Mouse (Mus musculus): ENCODE results near the gene Cachd1. TPM values are rescaled to one million over a fixed set of nuclear protein-coding genes. Genes with fewer than 3 reads are reported as not detected.

Cachd1 gene
- total RNA-seq, 4 experiments from 2014 or later, result 2.6 to 3.6 (median 2.9) TPM

- no peak for DNase-seq (ENCODE audit: low spot score)
Measured at GRCm38 (mm10) chr4:100790176-100790575, 13.7 kb downstream of the Cachd1 start.

DNA sequence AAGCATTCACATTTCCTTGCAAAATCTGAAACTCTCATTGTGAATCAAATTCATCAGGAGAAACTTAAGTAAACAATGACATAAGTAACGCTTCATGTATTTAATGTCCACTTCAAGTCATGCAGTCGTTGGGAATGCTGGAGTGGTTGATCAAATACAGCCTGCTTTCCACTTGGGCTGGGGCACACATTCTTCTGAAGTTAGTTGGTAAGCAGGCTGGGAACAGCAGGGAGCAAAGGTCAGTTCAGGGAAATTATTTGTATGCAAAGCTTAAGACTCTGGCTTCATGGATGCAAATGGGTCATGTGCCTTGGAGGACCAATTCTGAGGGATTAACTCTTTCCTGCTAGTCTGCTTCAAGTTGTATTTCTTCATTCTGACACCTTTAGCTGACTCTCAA is 16.7 kb downstream of the Cachd1 start:
- DNase-seq (ENCODE audit: low spot score), result no peak

- no peak for DNase-seq (ENCODE audit: low spot score)
Measured at GRCm38 (mm10) chr4:100795523-100795922, 19.0 kb downstream of the Cachd1 start.

DNA sequence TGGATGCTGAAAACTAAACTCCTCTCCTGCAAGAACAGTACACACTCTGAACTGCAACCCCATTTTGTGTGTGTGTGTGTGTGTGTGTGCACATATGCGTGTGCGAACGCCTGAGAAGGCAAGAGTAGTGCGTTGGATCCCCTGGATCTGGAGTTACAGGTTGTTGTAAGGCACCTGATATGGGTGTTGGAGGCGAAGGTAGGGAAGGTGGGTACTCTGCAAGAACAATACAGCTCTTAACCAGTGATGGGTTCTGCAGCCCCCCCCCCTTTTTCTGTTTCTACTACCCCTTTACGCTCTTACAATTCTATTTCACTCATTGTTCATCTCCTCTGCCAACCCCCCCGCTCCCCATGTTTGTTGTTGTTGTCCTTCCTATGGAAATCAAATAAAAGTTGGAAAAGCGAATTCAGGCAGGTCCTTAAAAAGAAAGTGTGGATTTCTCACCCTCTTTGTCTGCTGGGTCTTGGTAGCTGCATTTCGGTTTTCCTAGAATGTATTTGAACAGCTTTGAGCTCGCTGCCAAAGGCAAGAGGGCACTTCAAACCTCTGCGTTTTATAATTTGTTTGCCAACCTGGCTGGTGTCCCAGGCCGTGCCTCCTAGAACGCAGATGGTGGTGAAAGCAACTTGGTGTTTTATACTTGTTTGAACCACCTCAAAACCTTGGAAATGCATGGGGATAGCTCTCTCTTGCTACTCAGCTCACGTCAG is 24.4 kb downstream of the Cachd1 start:
- DNase-seq (ENCODE audit: low spot score), result no peak

DNA sequence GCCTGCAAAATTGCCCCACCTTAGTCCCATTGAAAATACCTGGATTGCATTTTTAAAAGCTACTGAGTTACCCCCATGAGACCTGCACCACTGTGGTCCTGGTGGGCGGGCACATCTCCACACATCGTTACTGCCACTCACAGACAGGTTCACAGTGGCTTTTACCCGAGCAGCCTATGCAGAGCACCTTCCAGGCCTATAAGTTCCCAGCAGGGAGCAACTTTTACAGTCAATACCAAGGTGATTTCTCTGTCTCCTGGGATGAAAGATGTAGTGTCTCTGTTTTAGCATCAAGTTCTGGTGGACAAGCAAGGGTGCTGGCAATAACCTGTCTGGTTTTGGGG is 24.9 kb downstream of the Cachd1 start:
- DNase-seq (ENCODE audit: low spot score), result no peak

- peak; percentile 11 for DNase-seq (ENCODE audit: low spot score)
Measured at GRCm38 (mm10) chr4:100811057-100811695, 34.7 kb downstream of the Cachd1 start.

DNA sequence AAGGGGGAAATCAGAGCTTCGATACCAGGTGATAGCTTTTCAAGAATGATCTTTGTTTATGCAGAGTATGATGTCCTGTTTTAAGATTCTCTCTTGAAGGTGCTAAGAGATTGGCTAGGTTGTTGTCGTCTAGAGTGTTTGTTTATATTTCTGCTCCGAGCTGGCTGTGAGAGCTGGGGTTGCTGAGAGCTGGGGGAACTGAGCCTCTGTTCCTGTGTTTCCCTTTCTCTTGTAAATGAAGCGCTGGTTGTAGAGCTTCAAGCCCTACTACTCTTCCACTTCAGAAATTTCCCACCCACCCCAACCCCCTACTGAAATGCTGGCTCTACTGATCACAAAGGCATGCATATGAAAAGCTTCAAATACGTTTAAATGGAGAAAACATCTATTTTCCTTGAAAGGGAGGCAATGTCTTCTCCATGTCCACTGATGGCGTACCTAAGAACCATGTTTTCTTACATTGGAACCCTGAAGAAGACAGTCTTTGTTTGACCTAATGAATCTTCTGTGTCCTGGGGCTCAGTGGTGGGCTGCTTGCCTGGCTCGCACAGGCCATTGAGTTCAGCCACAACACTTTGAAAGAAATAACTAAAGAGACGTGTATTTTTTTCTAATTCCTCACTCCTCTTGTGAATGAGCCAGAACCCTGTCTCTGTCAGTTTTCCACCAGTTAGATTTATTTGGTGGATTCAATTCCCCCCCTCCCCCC is 35.5 kb downstream of the Cachd1 start:
- DNase-seq (ENCODE audit: low spot score), result no peak

GRCm38 (mm10) chr4:100813767-100814461 is 37.4 kb downstream of the Cachd1 start:
- DNase-seq (ENCODE audit: low spot score), result no peak

GRCm38 (mm10) chr4:100819238-100819637 is 42.8 kb downstream of the Cachd1 start:
- DNase-seq (ENCODE audit: low spot score), result no peak

DNA sequence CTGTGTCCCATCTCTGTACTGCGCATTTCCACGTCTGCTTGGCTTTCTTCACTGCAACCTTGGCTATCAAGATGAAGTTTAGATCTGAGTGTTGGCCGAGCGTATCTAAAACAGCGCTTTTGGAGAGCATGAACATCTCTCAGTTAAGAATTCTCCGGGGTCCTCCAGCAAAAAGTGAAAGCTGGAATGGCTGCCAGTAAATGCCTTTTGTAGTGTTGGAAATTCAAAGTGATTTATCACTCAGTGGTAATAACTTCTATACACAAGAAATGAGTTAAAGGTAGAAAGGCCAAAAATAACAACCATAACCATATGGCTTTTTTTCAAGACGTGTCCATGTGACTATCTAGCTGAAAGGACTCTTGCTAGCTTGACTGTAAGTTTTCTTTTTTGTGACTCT is 46.1 kb downstream of the Cachd1 start:
- DNase-seq (ENCODE audit: low spot score), result no peak

DNA sequence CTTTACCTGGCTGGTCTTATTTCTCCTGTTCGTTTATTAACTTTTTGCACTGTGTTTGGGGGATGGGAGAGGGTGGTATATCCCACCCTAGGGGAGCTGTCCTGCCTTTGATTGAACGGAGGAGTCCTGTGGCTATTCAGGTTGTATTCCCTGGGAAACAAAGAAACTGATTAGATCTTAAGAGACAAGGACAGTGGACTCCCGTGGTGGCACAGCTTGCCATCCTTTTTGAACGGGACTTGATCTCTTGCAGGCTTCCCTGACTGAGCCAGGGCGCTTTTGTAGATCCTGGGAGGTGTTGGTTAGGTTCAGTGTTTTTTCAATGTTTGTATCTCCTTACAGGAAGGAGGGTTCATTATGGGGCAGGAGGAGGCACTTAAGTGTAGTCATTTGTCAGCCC is 50.9 kb downstream of the Cachd1 start:
- DNase-seq (ENCODE audit: low spot score), result no peak

GRCm38 (mm10) chr4:100828737-100829136 is 52.3 kb downstream of the Cachd1 start:
- DNase-seq (ENCODE audit: low spot score), result no peak

GRCm38 (mm10) chr4:100837205-100837604 is 60.7 kb downstream of the Cachd1 start:
- no peak for DNase-seq (ENCODE audit: low spot score)

- DNase-seq (ENCODE audit: low spot score), result no peak
Measured at GRCm38 (mm10) chr4:100842629-100843028, 66.2 kb downstream of the Cachd1 start.

DNA sequence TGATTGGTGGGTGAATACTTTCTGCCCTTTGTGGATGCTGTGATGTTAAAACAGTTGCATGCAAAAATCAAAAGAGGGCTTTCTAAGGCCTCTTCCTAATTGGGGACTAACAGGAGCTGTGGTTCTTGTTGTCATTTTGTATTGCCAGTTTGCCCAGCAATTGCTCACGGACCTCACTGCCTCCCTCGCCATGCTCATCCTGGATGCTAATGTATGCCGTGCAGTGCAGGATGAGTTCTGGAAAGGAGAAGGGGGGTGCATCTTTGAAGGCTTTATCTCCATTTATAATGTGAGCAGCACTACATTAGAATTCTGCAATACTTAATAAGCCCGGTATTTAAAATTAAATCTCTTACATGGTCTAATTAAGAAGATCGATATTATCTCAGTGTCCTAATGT is 66.6 kb downstream of the Cachd1 start:
- no peak for DNase-seq (ENCODE audit: low spot score)

DNA sequence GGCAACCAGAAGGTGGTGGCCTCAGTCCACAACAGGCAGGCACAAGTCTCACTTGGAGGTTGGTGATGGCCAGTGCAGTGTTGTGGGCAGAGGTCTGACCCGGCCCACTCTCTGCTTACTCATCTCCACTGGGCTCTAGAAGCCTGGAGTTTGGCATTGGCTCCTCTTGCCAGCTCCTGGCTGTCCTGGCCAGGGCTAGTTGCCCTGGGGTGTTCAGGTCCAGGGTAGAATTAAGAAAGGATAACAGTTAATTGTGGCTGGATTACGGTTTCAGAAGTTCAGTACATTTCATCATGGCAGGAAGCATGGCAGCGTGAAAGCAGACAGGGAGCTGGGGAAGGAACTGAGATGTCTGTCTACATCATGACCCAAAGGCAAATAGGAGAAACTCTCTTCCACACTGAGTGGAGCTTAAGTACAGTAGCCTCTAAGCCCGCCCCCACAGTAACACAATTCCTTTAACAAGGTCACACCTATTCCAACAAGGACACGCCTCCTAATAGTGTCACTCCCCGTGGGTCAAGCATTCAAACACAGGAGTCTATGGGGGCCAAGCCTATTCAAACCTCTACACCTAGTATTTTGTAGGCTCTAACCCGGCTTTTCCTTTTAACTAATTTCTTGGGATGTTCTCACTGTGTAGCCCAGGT is 74.5 kb downstream of the Cachd1 start:
- no peak for DNase-seq (ENCODE audit: low spot score)

DNA sequence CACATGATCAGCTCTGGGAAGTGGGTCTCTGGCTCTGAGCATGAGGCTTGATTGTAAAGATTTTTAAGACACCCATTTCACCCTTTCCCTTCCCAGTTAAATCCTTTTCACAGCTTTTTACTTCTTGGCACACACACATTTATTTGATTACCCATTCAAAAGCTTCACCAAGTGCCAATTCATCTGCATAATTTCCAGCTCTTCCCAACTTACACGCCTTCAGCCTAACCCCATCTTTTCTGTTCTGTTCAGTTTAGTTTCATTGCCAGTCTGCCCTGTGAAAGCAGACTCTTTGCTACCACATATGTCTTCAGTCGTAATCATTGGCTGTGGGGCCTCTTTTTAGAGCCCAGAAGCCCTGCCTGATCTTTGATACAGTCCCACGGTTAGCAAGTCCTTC is 76.0 kb downstream of the Cachd1 start:
- DNase-seq (ENCODE audit: low spot score), result no peak

GRCm38 (mm10) chr4:100853426-100853825 is 77.0 kb downstream of the Cachd1 start:
- DNase-seq (ENCODE audit: low spot score), result no peak

- no peak for DNase-seq (ENCODE audit: low spot score)
Measured at GRCm38 (mm10) chr4:100855373-100855772, 78.9 kb downstream of the Cachd1 start.

DNA sequence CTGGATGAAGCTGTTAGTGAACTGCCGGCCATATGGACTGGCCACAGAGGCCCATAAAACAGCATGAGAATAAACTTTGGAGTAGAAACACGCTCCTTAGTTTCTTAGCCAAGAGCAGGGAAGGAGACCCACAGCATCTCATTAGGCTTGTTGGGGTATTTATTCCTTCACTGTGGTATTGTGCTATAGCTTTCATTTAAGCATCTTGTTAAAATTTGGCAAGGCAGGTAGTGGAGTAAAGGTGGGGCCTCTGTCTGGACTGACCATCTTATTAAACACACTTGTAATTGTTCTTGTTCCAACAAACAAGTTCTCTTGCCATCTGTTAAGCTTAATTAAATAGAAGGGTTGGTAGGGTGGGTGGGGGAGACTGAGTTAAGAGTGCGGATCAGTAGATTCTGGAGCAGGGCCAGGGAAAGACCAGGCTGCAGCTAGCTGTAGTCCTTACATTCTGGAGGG is 81.0 kb downstream of the Cachd1 start:
- no peak for DNase-seq (ENCODE audit: low spot score)

DNA sequence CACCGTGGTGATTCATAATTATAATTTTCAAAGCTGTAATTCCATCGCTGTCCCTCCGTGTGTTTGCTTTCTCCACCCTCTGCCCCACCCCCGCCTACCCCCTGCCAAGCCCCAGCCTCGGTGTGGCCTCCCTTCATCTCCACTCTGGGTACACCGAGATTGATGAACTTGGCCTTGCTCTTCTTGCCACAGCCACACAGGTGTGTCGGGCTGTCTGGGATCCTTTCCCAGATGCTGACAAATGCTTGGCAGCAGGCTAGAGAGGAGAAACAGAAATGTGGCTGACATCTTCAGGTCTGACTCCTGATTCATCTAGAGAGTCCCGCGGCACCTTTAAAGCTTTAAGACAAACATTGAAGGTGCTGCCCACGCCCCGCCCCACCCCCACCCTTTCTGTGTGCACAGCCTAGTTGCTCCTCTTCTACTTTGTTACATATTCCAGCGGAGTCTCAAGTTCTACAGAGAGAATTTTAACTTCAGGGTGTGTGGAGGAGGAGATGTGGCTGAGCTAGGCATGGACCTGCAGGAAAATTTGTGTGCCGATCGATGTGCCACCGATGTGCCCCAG is 87.5 kb downstream of the Cachd1 start:
- DNase-seq (ENCODE audit: low spot score), result no peak
